Mouse (Mus musculus): Measurements from ENCODE around the gene Gm8453.
"Not testable (repeated sequence)": the region's sequence is repeated elsewhere in the genome, so short reads cannot be mapped to it uniquely, and the experiment has no call there.

Gene Gm8453

DNA sequence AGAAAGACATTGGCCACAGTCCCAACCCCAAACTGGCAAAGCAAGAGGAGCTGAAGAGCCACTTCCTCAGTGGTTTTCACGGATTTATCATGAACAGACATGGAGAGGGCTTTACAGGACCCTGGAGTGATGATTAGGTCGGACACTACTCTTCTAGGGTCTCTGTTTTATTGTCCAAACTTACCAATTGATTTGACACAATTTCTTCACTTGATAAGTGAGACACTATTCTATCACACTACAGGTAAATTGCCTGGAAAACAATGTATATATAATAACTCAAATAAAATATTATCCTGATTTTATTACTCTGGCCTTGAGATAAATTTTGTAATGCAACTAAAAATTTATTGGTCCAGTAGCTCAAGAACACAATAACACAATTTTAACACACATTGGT, at the start of gene Gm8453:
Gene Gm8453, minus strand, starts transcription at position 101 of the 400 bp plus-strand sequence.
- CTCF ChIA-PET, result not testable (repeated sequence)

DNA sequence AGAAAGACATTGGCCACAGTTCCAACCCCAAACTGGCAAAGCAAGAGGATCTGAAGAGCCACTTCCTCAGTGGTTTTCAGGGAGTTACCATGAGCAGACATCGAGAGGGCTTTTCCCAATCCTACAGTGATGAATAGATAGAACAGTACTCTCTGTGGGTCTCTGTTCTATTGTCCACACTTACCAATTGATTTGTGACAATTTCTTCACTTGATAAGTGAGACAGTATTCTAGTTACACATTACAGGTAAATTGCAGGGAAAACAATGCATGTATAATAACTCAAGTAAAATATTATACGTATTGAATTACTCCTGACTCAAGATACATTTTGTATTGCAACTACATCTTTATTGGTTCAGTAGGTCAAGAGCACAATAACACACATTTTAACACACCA, 28.1 kb downstream of the Gm8453 start, which contains the start of gene Gm8653:
Gene Gm8653, minus strand, starts transcription at position 101 of the 400 bp plus-strand sequence.
- CTCF ChIA-PET, result not testable (repeated sequence)

DNA sequence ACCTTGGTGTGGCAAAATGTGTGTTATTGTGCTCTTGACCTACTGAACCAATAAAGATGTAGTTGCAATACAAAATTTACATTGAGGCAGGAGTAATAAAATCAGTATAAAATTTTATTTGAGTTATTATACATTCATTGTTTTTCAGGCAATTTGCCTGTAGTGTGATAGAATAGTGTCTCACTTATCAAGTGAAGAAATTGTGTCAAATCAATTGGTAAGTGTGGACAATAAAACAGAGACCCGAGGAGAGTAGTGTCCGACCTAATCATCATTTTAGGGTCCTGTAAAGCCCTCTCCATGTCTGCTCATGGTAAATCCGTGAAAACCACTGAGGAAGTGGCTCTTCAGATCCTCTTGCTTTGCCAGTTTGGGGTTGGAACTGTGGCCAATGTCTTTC, 40.2 kb downstream of the Gm8453 start, which contains the start of gene Vmn1r143:
Gene Vmn1r143, plus strand, starts transcription at position 301 of the 400 bp plus-strand sequence.
- CTCF ChIA-PET, result not testable (repeated sequence)

All from spleen, embryonic (tissue).